Mouse (Mus musculus): ENCODE results near the gene Gcnt1. TPM values are rescaled to one million over a fixed set of nuclear protein-coding genes. Genes with fewer than 3 reads are reported as not detected.

Gcnt1 gene
- polyA plus RNA-seq, 1 experiment = 4.6 TPM

GRCm38 (mm10) chr19:17318733-17319132 is 53.9 kb downstream of the Gcnt1 start:
- TF ChIP-seq POLR2A (IDR thresholded peaks at IDR 0.05; ENCODE audit: low read depth, low read length) = no peak
- Histone ChIP-seq H3K4me1 (ENCODE audit: control insufficient read depth, insufficient read depth, low read length) (no peaks in the 10 kb centered on the region), H3K27ac (ENCODE audit: insufficient read depth, low read length) (no peak overlapping the region), H3K4me3 (ENCODE audit: insufficient read depth, low read length) (no peak overlapping the region)

- H3K4me1 ChIP-seq (ENCODE audit: control insufficient read depth, insufficient read depth, low read length) = no peaks in the 10 kb centered on the region
- TF ChIP-seq POLR2A (IDR thresholded peaks at IDR 0.05; ENCODE audit: low read depth, low read length) (no peak), CTCF (IDR thresholded peaks at IDR 0.05; ENCODE audit: borderline replicate concordance, insufficient read depth, low read length) (no peak)
- no peak overlapping the region for H3K27ac ChIP-seq (ENCODE audit: insufficient read depth, low read length)
- no peak overlapping the region for H3K4me3 ChIP-seq (ENCODE audit: insufficient read depth, low read length)
Observed at GRCm38 (mm10) chr19:17316311-17317003, 56.2 kb downstream of the Gcnt1 start.

- TF ChIP-seq POLR2A (IDR thresholded peaks at IDR 0.05; ENCODE audit: low read depth, low read length) = no peak
- TF ChIP-seq CTCF (IDR thresholded peaks at IDR 0.05; ENCODE audit: borderline replicate concordance, insufficient read depth, low read length) = no peak
- Histone ChIP-seq H3K27ac (ENCODE audit: insufficient read depth, low read length) (no peak overlapping the region), H3K4me1 (ENCODE audit: control insufficient read depth, insufficient read depth, low read length) (no peaks in the 10 kb centered on the region)
Observed at GRCm38 (mm10) chr19:17314451-17314850, 58.2 kb downstream of the Gcnt1 start.

GRCm38 (mm10) chr19:17313766-17314165 is 58.9 kb downstream of the Gcnt1 start:
- H3K4me3 ChIP-seq (ENCODE audit: insufficient read depth, low read length) = no peak overlapping the region
- TF ChIP-seq POLR2A (IDR thresholded peaks at IDR 0.05; ENCODE audit: low read depth, low read length) (no peak), CTCF (IDR thresholded peaks at IDR 0.05; ENCODE audit: borderline replicate concordance, insufficient read depth, low read length) (no peak)
- H3K4me1 ChIP-seq (ENCODE audit: control insufficient read depth, insufficient read depth, low read length) = no peaks in the 10 kb centered on the region
- no peak overlapping the region for H3K27ac ChIP-seq (ENCODE audit: insufficient read depth, low read length)

More at GRCm38 (mm10) chr19:17314451-17314850, 58.2 kb downstream of the Gcnt1 start:
- H3K4me3 ChIP-seq (ENCODE audit: insufficient read depth, low read length) = no peak overlapping the region

- TF ChIP-seq CTCF (IDR thresholded peaks at IDR 0.05; ENCODE audit: borderline replicate concordance, insufficient read depth, low read length) (no peak), POLR2A (IDR thresholded peaks at IDR 0.05; ENCODE audit: low read depth, low read length) (no peak)
- Histone ChIP-seq H3K4me1 (ENCODE audit: control insufficient read depth, insufficient read depth, low read length) (no peaks in the 10 kb centered on the region), H3K4me3 (ENCODE audit: insufficient read depth, low read length) (no peak overlapping the region), H3K27ac (ENCODE audit: insufficient read depth, low read length) (no peak overlapping the region)
Observed at GRCm38 (mm10) chr19:17312671-17313180, 59.9 kb downstream of the Gcnt1 start.

- TF ChIP-seq CTCF (IDR thresholded peaks at IDR 0.05; ENCODE audit: borderline replicate concordance, insufficient read depth, low read length) (no peak), POLR2A (IDR thresholded peaks at IDR 0.05; ENCODE audit: low read depth, low read length) (no peak)
- Histone ChIP-seq H3K4me1 (ENCODE audit: control insufficient read depth, insufficient read depth, low read length) (no peaks in the 10 kb centered on the region), H3K4me3 (ENCODE audit: insufficient read depth, low read length) (no peak overlapping the region), H3K27ac (ENCODE audit: insufficient read depth, low read length) (no peak overlapping the region)
Observed at GRCm38 (mm10) chr19:17311501-17311900, 61.1 kb downstream of the Gcnt1 start.

- H3K4me1 ChIP-seq (ENCODE audit: control insufficient read depth, insufficient read depth, low read length) = no peaks in the 10 kb centered on the region
- no peak overlapping the region for H3K27ac ChIP-seq (ENCODE audit: insufficient read depth, low read length)
- no peak for TF ChIP-seq POLR2A (IDR thresholded peaks at IDR 0.05; ENCODE audit: low read depth, low read length)
- no peak overlapping the region for H3K4me3 ChIP-seq (ENCODE audit: insufficient read depth, low read length)
Observed at GRCm38 (mm10) chr19:17311031-17311430, 61.6 kb downstream of the Gcnt1 start.

GRCm38 (mm10) chr19:17296081-17296480 is 76.6 kb downstream of the Gcnt1 start:
- Histone ChIP-seq H3K4me1 (ENCODE audit: control insufficient read depth, insufficient read depth, low read length) (no peaks in the 10 kb centered on the region), H3K27ac (ENCODE audit: insufficient read depth, low read length) (no peak overlapping the region)
- TF ChIP-seq POLR2A (IDR thresholded peaks at IDR 0.05; ENCODE audit: low read depth, low read length) = no peak
- TF ChIP-seq CTCF (IDR thresholded peaks at IDR 0.05; ENCODE audit: borderline replicate concordance, insufficient read depth, low read length) = no peak

GRCm38 (mm10) chr19:17295211-17295766 is 77.4 kb downstream of the Gcnt1 start:
- Histone ChIP-seq H3K27ac (ENCODE audit: insufficient read depth, low read length) (no peak overlapping the region), H3K4me1 (ENCODE audit: control insufficient read depth, insufficient read depth, low read length) (no peaks in the 10 kb centered on the region), H3K4me3 (ENCODE audit: insufficient read depth, low read length) (no peak overlapping the region)
- TF ChIP-seq CTCF (IDR thresholded peaks at IDR 0.05; ENCODE audit: borderline replicate concordance, insufficient read depth, low read length) (no peak), POLR2A (IDR thresholded peaks at IDR 0.05; ENCODE audit: low read depth, low read length) (no peak)

More at GRCm38 (mm10) chr19:17296081-17296480, 76.6 kb downstream of the Gcnt1 start:
- H3K4me3 ChIP-seq (ENCODE audit: insufficient read depth, low read length) = no peak overlapping the region

GRCm38 (mm10) chr19:17294136-17294535 is 78.5 kb downstream of the Gcnt1 start:
- Histone ChIP-seq H3K27ac (ENCODE audit: insufficient read depth, low read length) (no peak overlapping the region), H3K4me3 (ENCODE audit: insufficient read depth, low read length) (no peak overlapping the region), H3K4me1 (ENCODE audit: control insufficient read depth, insufficient read depth, low read length) (peaks cover 4% of the 10 kb centered on the region; the same call in 1 of the 2 replicates)
- TF ChIP-seq POLR2A (IDR thresholded peaks at IDR 0.05; ENCODE audit: low read depth, low read length) = no peak
- no peak for TF ChIP-seq CTCF (IDR thresholded peaks at IDR 0.05; ENCODE audit: borderline replicate concordance, insufficient read depth, low read length)
